Mouse (Mus musculus) hindbrain, postnatal 0 days (tissue): ENCODE data around the gene Lca5. TPM values are rescaled to one million over a fixed set of nuclear protein-coding genes. Genes with fewer than 3 reads are reported as not detected.

Source experiments
- ATAC-seq: fragments of 200-750 bp; cut with Nextera tagmentation; 2 replicates; pipeline ENCODE4 v1.8.0; 2017; ENCODE audit warnings: mild to moderate bottlenecking, moderate TSS enrichment, moderate library complexity
- DNase-seq: peaks from one replicate; pipeline ENCODE4 v3.0.0-alpha.2; 2015; ENCODE audit warnings: low spot score
- H3K27ac ChIP-seq: fragments of 300-500 bp; sonication (generic); 2 replicates; pipeline ENCODE4 v1.5.1; 2014; ENCODE audit warnings: mild to moderate bottlenecking
- H3K27me3 ChIP-seq: fragments of 300-500 bp; sonication (generic); 2 replicates; pipeline ENCODE4 v1.6.1; 2014; ENCODE audit warnings: low read length, mixed read lengths; ENCODE audit not compliant: insufficient read depth
- H3K36me3 ChIP-seq: fragments of 300-500 bp; sonication (generic); 2 replicates; pipeline ENCODE4 v1.6.1; 2014; ENCODE audit warnings: low read length, mixed read lengths; ENCODE audit not compliant: insufficient read depth
- H3K4me1 ChIP-seq: fragments of 300-500 bp; sonication (generic); 2 replicates; pipeline ENCODE4 v1.6.1; 2014; ENCODE audit warnings: antibody characterized with exemption, low read length, mixed read lengths; ENCODE audit not compliant: insufficient read depth
- H3K4me2 ChIP-seq: fragments of 300-500 bp; sonication (generic); 2 replicates; pipeline ENCODE4 v1.6.1; 2014; ENCODE audit warnings: low read depth, mild to moderate bottlenecking, low read length, moderate library complexity, mixed read lengths
- H3K4me3 ChIP-seq: fragments of 300-500 bp; sonication (generic); 2 replicates; pipeline ENCODE4 v1.5.1; 2014; ENCODE audit warnings: low read length
- H3K9ac ChIP-seq: fragments of 300-500 bp; sonication (generic); replicated peaks from 2 replicates; pipeline ENCODE4 v1.6.1; 2014; ENCODE audit warnings: mild to moderate bottlenecking, low read length, moderate library complexity, mixed read lengths
- H3K9me3 ChIP-seq: fragments of 300-500 bp; sonication (generic); 2 replicates; pipeline ENCODE4 v1.6.1; 2016; ENCODE audit warnings: low read length, mixed read lengths
- CTCF ChIP-seq: IDR thresholded peaks from 2 replicates; pipeline ENCODE4 v1.5.1; 2016; ENCODE audit warnings: antibody characterized with exemption, control low read depth, low read depth
- WGBS: fragments of 180-500 bp; shearing (Covaris S2); extraction: QIAGEN DNeasy Blood & Tissue Kit; methylation state at CpG from one replicate; pipeline ENCODE4 v1.1.7; 2014; 5-methylcytosine and 5-hydroxymethylcytosine counted together
- polyA plus RNA-seq: library from polyadenylated mRNA; unstranded; fragments of >200 nt; fragmentation: Nextera tagmentation; extraction: Ambion mirVana; gene quantifications from 2 replicates; pipeline ENCODE4 v1.2.1, GENCODE M21; 2015
- total RNA-seq: library from RNA; depleted of rRNA; stranded (reverse); fragments of >200 nt; gene quantifications from 2 replicates; pipeline ENCODE4 v1.2.3, GENCODE M21; 2014

Gene Lca5
- total and polyA plus RNA-seq, 2 experiments from 2014 or later = 12.7 TPM

- Histone ChIP-seq H3K27ac (no peak overlapping the region), H3K4me3 (no peak overlapping the region), H3K4me1 (no peaks in the 10 kb centered on the region), H3K9me3 (no peaks in the 10 kb centered on the region), H3K9ac (no peak overlapping the region), H3K4me2 (no peak overlapping the region), H3K36me3 (no peaks in the 10 kb centered on the region), H3K27me3 (no peaks in the 10 kb centered on the region)
- ATAC-seq (no peak), DNase-seq (no peak)
- TF ChIP-seq CTCF = peak; percentile 55
Observed at GRCm38 (mm10) chr9:83381317-83381716, 59.6 kb downstream of the Lca5 start.

DNA sequence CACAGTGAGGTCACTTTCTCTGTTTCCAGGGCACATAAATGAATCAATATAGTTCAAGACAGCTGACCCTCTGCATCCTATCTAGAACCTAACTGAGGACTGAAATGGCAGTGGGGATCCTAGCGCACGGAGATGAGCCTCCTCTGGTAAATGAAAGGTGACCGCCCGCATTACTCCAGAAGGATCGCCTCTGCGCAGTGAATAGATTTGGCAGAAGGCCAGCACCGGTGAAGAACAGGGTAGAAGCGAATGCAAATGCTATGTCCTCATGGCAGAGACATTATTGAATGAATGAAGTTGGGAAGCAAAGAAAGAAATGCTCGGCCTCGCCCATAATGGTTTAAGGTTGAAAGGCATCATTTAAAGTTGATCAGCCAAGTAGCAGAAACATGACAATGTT lies 61.3 kb downstream of the Lca5 start:
- ATAC-seq (no peak), DNase-seq (peak; percentile 51)
- Histone ChIP-seq H3K27me3 (no peaks in the 10 kb centered on the region), H3K9ac (no peak overlapping the region), H3K4me3 (no peak overlapping the region), H3K9me3 (no peaks in the 10 kb centered on the region), H3K27ac (no peak overlapping the region), H3K4me2 (no peak overlapping the region), H3K36me3 (no peaks in the 10 kb centered on the region), H3K4me1 (no peaks in the 10 kb centered on the region)
- 58% methylated on average over 10 of the region's 10 CpGs for WGBS
- no peak for TF ChIP-seq CTCF

DNA sequence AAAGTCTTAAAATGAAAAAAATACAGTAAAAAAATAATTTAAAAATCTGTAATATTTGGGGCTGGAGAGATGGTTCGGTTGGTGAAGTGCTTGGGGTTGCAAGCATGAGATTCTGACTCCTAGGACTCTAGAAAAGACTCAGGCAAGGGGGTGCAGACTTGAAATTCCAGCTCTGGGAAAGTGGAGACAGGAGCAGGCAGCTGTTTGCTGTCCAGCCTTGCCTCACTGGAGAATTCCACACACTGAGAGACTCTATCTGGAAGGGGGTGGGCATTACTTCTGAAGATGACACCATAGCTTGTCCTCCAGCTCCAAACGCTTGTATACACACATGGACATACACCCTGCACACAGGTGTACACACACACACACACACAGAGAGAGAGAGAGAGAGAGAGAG lies 63.8 kb downstream of the Lca5 start:
- Histone ChIP-seq H3K4me3 (no peak overlapping the region), H3K4me2 (no peak overlapping the region), H3K9me3 (no peaks in the 10 kb centered on the region), H3K36me3 (no peaks in the 10 kb centered on the region), H3K4me1 (no peaks in the 10 kb centered on the region), H3K9ac (no peak overlapping the region), H3K27ac (no peak overlapping the region), H3K27me3 (no peaks in the 10 kb centered on the region)
- 87% methylated on average over 2 of the region's 2 CpGs for WGBS
- ATAC-seq (no peak), DNase-seq (no peak)
- TF ChIP-seq CTCF = no peak

GRCm38 (mm10) chr9:83375522-83376176 lies 65.3 kb downstream of the Lca5 start:
- Histone ChIP-seq H3K27me3 (no peaks in the 10 kb centered on the region), H3K9me3 (no peaks in the 10 kb centered on the region), H3K4me1 (no peaks in the 10 kb centered on the region), H3K4me3 (no peak overlapping the region), H3K36me3 (no peaks in the 10 kb centered on the region), H3K27ac (no peak overlapping the region), H3K4me2 (no peak overlapping the region), H3K9ac (no peak overlapping the region)
- ATAC-seq = no peak
- TF ChIP-seq CTCF = no peak
- 81% methylated on average over 4 of the region's 4 CpGs for WGBS
- no peak for DNase-seq

- 55% methylated on average over 1 of the region's 1 CpGs for WGBS
- H3K27ac ChIP-seq = no peak overlapping the region
- peak; percentile 60 for TF ChIP-seq CTCF
- no peaks in the 10 kb centered on the region for H3K27me3 ChIP-seq
- H3K36me3 ChIP-seq = no peaks in the 10 kb centered on the region
- peak; percentile 65 for DNase-seq
- no peak for ATAC-seq
- H3K9me3 ChIP-seq = no peaks in the 10 kb centered on the region
- H3K9ac ChIP-seq = no peak overlapping the region
- no peaks in the 10 kb centered on the region for H3K4me1 ChIP-seq
- H3K4me2 ChIP-seq = no peak overlapping the region
- no peak overlapping the region for H3K4me3 ChIP-seq
Observed at GRCm38 (mm10) chr9:83370907-83371306, 70.0 kb downstream of the Lca5 start.

DNA sequence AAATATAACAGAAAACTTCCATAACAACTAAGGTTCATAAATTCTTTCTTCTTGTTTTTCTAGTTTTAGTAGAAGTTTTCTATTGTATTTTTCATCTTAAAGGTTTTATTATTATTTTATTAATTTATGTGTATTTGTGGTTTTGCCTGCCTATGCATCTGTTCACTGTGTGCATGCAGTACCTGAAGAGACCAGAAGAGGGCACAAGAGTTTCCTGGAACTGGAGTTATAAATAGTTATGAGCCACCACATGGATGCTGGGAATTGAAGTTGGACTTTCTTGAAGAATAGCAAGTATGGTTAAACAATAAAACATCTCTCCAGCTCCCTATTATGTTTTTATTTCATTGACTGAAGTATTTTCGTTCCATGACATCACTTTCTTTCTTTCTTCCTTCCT lies 72.7 kb downstream of the Lca5 start:
- no peak overlapping the region for H3K4me2 ChIP-seq
- no peaks in the 10 kb centered on the region for H3K27me3 ChIP-seq
- ATAC-seq (no peak), DNase-seq (peak; percentile 56)
- H3K9ac ChIP-seq = no peak overlapping the region
- no peaks in the 10 kb centered on the region for H3K36me3 ChIP-seq
- TF ChIP-seq CTCF = peak; percentile 71
- no peaks in the 10 kb centered on the region for H3K4me1 ChIP-seq
- no peak overlapping the region for H3K27ac ChIP-seq
- no peaks in the 10 kb centered on the region for H3K9me3 ChIP-seq
- WGBS = 87% methylated on average over 1 of the region's 1 CpGs
- H3K4me3 ChIP-seq = no peak overlapping the region

- no peak overlapping the region for H3K4me2 ChIP-seq
- no peaks in the 10 kb centered on the region for H3K36me3 ChIP-seq
- no peak for TF ChIP-seq CTCF
- H3K4me3 ChIP-seq = no peak overlapping the region
- H3K27me3 ChIP-seq = no peaks in the 10 kb centered on the region
- no peaks in the 10 kb centered on the region for H3K9me3 ChIP-seq
- H3K4me1 ChIP-seq = no peaks in the 10 kb centered on the region
- H3K27ac ChIP-seq = no peak overlapping the region
- DNase-seq = no peak
- WGBS = 72% methylated on average over 4 of the region's 4 CpGs
- H3K9ac ChIP-seq = no peak overlapping the region
- no peak for ATAC-seq
Observed at GRCm38 (mm10) chr9:83355802-83356201, 85.1 kb downstream of the Lca5 start.
